Mouse (Mus musculus) layer of hippocampus, adult 6 months (tissue): Measurements from ENCODE around the gene Lamp2. TPM values are rescaled to one million over a fixed set of nuclear protein-coding genes. Genes with fewer than 3 reads are reported as not detected.

ENCODE experiments used
- long read RNA-seq, 2 experiments: library from polyadenylated mRNA; unstranded; transcript quantifications; one replicate each; pipeline ENCODE4 v2.0.0; 2019 to 2020
- polyA plus RNA-seq: library from polyadenylated mRNA; unstranded; fragments of <200 nt; fragmentation: Nextera tagmentation; gene quantifications from 2 replicates; pipeline ENCODE4 v1.2.3, GENCODE M21; 2021

Gene Lamp2
- 92.6 and 166 TPM in 2 replicates for polyA plus RNA-seq
- long read RNA-seq, experiment 1, transcript Lamp2-201 (9 exons, 1,769 nt) = major isoform, 59 of 169 reads
- long read RNA-seq, experiment 1, transcript Lamp2-202 (9 exons, 3,604 nt) = minor isoform, 48 of 169 reads
- long read RNA-seq, experiment 1, transcript Lamp2-203 (9 exons, 2,184 nt) = minor isoform, 41 of 169 reads
- long read RNA-seq, experiment 1, partial matches to known transcripts = 9 of 169 reads
- long read RNA-seq, experiment 1, other reads (novel, unspliced or antisense) = 12 of 169 reads
- long read RNA-seq, experiment 2, transcript Lamp2-201 (9 exons, 1,769 nt) = minor isoform, 206 of 644 reads
- long read RNA-seq, experiment 2, transcript Lamp2-203 (9 exons, 2,184 nt) = minor isoform, 186 of 644 reads
- long read RNA-seq, experiment 2, transcript Lamp2-202 (9 exons, 3,604 nt) = major isoform, 208 of 644 reads
- long read RNA-seq, experiment 2, partial matches to known transcripts = 11 of 644 reads
- long read RNA-seq, experiment 2, other reads (novel, unspliced or antisense) = 33 of 644 reads

DNA sequence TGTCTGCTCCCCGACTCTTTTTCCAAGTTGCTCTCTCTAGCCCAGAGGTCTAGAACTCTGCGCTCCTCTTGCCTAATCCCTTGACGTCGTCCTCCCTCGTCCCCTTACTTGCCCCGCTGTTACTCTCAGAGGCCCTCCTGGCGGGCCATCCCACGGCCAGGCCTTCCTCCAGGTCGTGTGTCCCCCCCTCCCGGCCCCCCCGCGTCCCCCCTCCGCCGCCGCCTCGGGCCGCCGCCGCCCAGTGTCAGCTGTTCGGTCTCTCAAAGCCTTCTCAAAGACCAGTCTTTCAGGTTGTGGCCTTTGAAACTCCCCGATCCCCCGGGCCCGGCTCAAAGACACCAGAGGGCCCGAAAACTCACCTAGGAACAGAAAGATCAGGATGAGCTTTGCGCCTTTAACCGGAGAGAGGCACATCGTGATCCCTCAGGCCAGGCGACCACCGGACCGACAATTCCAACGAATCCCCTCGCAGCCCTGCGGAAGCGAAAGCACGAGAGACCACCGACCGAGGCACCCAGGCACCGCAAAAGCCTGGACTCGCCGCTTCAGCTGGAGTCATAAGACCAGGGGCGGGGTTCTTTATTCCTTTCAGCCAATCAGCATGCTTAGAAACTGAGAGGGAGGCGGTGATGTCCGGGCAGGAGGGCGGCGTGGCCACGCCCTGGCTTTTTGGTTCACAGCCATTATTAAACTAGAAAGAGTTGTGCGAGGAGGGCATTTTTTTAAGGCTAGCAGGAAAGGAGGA lies at the start of gene Lamp2:
TSS of gene Lamp2 (minus strand) at position 565 of the 745 bp plus-strand sequence.

Other genes starting within 250 kb of the Lamp2 start
- 21.8 and 22.0 TPM in 2 replicates for gene Tmem255a, start 204.0 kb downstream of the Lamp2 start, polyA plus RNA-seq
- gene Atp1b4, start 140.3 kb downstream of the Lamp2 start, polyA plus RNA-seq = not detected in 2 replicates
- 3.6 and 9.4 TPM in 2 replicates for gene Cul4b, start 119.7 kb upstream of the Lamp2 start, polyA plus RNA-seq
- gene Mcts1, start 144.1 kb upstream of the Lamp2 start, polyA plus RNA-seq = 133 and 144 TPM in 2 replicates
- 41.0 and 47.9 TPM in 2 replicates for gene C1galt1c1, start 178.6 kb upstream of the Lamp2 start, polyA plus RNA-seq